Mouse (Mus musculus): ENCODE measurements around the gene Dapp1.
"Not testable (repeated sequence)": the region's sequence is repeated elsewhere in the genome, so short reads cannot be mapped to it uniquely, and the experiment has no call there.

The Dapp1 gene

DNA sequence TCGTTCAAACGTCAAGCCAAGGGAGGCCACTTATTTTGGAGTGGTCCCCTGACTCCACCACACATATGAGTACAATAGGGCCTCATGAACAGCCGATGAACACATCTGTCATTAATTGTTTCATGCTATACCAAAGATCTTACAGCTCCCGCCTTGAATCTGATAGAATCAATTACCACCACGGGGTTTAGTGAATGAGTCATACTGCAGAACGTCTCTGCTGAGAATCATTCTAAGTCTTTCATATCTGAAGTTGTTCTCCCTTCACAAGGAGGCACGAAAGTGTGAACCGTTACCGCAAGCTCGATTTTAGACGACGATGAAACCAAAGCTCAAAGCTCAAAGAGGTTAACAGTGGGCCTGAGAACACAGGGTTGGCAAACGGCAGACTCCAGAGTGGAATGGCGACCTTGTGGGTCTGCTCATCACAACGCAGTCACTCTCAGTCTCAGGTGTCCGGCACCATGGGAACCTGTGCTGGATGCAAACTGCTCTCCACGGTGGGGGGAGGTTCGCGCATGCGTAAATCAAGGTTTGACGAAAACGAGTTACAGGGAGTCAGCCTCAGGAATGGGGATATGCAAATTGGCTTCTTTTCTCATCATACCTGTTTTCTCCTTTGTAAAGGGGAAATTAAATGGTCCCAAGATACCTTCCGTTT lies 27.0 kb downstream of the Dapp1 start:
- peak; percentile 43 to 61 for DNase-seq (ENCODE audit: low spot score in 2 of 2)

DNA sequence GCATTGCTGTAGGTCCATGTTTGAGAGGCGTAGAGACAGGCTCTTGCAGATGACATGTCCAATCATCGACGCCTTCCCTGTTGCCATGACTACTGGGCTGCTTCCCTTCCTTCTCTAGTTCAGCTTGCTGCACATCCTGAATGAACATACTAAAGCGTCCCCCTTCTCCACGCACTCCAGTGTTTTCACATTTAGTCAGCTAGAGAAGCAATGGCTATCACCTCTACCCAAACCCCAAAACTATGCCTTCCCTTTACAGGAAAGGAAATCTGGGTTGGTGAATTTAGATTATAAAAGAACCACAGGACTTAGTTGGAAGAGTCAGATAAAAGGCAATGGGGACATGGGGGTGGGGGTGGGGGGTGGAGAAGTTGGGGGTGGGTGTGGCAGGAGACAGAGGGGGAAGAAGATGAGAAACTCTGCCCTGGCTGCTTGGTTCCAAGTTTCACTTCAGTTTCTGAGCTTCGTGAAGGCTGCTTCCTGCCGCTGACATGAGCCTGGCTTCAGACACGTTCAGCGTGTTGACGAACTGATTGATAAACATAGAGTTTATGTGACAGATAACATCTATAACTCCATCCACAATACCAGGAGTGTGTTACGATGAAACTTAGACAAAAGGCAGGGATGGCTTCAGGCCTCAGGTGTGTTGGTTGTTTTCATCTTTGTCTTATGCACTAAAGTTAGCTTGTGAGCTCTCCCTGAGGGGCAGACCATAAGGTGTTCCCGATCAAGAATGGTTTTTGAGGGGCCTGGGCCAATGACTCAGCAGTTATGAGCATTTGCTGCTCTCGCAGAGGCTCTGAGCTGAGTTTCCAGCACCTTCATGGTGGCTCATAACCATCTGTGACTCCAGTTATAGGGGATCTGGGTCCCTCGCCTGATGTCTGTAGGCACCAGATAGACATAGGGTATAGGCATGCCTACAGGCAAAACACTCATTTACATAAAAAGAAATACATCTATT lies 28.1 kb downstream of the Dapp1 start:
- DNase-seq (ENCODE audit: low spot score in 2 of 2) = peak in 1 of 2 experiments; percentile 65

DNA sequence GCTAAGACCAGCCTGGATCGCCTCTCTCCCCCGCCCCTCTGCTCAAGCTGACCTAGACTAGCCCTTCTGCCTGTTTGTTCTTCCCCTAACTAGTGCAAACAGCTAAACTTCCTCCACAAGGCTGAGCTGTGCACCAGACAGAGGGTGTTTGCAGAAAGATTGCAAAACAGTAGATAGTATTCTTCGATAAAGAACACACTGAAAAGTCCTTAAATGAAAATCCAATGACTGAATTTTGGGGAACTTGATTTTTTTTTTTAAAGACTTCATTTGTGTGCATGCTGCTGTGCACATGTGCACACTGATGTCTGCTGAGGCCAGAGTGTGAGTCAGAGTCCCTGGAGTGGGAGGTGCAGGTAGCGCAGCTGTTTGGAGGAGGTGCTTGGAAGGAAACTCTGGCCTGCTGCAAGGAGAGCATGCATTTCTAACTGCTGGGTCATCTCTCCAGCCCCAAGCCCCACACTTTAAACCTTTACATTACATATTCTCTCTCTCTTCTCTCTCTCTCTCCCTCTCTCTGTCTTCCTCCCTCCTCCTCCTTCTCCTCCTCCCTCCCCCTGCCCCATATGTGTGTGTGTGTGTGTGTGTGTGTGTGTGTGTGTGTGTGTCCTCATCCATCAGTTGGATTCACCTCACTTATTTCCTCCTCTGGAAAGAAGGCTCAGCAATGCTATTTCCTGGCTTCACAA lies 29.0 kb downstream of the Dapp1 start:
- peak in 1 of 2 experiments; percentile 51 for DNase-seq (ENCODE audit: low spot score in 2 of 2)

DNA sequence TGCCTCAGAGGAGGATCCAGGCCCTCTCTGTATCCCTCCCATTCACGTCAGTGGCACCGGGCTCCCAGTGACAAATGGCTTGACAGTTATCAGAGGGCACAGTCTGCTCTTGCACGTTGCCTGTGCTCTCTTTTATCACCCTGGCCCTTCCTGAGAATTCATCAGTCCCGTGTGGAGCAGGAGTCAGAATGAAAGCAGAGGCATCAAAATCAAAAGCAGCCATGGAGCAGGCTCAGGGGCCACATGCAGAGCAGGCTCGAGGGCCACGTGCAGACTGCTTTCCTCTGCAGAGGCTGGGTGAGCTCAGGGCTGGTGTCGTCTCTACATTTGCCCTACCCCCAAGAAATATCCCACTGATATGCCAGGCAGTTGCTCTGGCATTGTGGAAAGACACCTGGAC lies 29.5 kb downstream of the Dapp1 start:
- no peak for DNase-seq (ENCODE audit: low spot score in 2 of 2)

DNA sequence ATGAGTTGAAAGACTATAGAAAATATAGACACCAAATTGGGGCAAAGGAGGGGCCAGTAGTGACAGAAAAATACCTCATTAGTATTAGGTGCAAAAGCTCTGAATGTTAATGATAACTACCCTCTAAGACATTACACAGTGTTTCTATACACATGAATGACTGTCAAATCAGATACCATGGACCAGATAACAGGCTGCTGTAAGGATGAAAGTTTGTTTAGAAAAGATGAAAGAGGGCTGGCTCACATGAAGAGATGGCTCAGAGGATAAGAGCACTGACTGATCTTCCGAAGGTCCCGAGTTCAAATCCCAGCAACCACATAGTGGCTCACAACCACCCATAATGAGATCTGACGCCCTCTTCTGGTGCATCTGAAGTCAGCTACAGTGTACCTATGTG lies 30.0 kb downstream of the Dapp1 start:
- not testable (repeated sequence) for DNase-seq (ENCODE audit: low spot score in 2 of 2)

DNA sequence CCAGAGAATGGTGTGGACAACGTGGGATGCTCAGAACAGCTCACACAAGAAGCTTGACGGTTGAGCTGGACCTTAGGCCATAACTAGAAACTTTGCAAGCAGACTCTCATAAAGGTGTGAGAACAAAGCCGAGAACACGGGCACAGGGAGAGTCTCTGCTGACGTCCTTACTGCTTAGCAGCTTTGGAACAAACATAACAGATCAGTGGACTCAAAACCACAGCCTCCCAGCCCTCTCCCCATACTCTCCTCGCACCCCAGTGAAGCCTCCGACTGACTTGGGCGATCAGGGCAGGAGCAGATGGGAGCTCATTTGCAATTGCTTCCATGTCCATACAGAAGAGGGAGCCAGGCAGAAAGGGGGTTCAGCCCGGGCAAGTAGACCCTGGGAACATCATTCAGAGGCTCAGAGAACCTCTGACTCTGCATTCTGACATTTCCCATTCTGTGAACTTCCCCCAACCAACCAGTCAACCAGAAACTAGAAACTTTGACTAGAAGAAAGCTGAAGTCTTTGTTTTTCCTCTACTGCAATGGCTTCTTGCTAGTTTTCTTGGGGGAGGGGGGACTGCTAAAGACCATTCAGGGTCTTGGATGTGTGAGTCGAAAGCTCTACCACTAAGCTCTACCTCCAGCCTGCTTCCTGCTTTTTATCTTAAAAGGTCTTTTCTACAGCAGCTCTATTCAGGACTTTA lies 31.0 kb downstream of the Dapp1 start:
- no peak for DNase-seq (ENCODE audit: low spot score in 2 of 2)

DNA sequence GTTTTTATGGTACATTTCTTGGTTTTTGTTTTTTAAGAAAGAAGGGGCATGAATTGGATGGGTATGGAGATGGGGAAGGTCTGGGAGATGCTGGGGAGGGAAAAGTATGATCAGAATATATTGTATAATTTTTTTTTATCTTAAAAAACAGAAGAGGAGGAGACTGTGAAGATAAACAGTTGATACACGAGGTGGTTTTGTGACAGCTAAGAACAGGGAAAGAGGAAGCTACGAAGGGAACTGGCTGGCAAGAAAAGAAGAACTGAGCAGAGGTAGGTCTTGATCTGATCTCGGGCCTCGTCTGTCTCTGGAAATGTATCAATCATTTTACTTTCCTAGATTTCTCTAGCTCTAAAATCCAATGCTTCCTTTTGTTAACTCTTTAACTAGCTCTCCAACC lies 33.8 kb downstream of the Dapp1 start:
- DNase-seq (ENCODE audit: low spot score in 2 of 2) = no peak

DNA sequence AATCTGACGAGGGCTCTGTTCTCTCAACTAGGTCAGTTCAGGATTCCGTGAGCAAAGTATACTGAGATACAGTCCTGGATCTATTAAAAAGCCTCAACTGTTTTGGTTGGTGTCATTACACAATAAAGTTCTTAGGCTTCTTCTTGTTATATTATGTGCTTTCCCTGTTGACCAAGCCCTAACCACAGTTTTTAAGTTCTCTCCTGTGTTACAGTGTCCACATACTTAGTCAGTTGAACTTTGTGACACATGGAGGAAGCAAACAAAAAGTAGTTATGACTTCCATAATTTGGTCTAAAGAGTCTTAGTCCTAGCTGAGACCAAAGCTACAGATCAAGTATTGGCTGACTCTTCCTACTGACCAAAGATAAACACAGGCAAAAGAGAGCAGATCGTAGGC lies 34.5 kb downstream of the Dapp1 start:
- DNase-seq (ENCODE audit: low spot score in 2 of 2) = no peak

DNA sequence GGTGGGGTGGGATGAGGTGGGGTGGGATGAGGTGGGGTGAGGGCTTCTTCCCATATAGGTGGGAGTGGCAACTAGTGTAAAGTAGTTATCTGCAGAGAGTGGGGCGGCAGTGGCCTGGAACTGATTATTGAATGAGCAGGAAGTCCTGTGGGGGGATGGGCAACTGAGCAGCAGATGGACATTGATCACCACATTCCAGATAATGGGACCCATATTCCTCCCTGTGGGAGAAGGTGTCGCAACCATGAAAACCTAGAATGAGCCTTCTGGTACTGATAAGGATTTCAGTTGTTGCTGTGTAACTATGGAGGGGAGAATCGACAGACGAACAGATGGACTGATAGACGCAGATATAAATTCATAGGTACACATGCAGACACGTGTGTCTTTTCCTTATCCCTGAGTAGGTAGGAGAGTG lies 37.6 kb downstream of the Dapp1 start:
- DNase-seq (ENCODE audit: low spot score in 2 of 2) = no peak

DNA sequence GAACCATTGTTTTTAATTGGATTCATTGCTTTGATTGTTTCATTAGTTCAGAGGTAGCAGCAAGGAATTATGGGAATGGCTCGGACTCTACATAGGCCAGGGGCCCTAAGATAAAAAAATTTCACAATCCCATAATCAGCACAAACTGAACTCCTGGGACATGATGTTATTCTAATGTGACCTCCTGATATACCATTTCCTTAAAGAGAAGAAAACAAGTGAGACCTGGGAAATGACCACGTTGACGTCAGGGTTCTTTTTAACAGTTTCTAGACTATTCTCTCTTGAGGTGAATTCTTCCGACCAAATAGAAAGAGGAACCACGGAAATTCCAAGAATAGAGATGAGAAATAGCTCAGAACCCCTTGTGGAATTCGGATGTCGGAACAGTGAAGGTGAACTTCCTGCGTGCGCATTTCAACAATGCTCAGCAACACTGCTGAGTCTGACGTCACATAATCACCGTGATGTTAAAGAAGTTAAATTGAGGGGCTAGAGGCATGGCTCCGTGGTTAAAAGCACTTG lies 39.2 kb downstream of the Dapp1 start:
- DNase-seq (ENCODE audit: low spot score in 2 of 2) = no peak

DNA sequence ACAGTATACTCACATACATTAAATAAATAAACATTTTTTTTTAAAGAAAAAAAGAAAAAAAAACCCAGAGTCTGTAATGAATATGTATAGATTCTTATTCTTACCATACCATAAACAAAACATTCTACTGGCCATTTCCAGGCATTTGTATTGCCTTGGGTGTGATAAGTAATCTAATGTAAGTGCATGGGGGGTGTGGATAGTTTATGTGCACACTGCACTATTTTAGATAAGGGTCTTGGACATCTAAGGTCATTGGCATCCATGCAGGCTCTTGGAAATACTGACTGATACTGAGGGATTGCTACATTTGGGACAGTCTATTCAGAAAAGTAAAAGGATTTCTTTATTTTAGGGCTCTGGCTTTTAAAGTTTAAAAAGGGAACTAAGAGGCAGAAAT lies 39.8 kb downstream of the Dapp1 start:
- no peak for DNase-seq (ENCODE audit: low spot score in 2 of 2)

DNA sequence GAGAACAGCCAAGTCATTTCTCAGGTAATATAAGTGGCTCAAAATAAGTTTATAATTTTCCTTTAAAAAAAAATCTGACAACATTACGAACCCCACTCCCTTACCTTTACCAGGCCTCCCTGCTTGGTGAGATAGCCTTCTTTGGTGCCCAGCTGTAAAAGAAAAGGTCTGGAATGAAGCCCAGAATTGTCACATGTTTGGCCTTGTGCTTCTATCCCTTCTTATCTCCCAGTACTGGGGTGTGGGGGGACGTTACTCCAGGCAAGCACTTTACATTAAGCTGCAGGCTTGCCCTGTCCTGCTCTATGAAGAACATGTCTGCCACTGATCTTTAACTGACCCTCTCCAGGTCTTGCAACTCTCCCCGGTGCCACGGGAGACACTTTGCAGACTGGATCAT lies 40.6 kb downstream of the Dapp1 start:
- no peak for DNase-seq (ENCODE audit: low spot score in 2 of 2)

DNA sequence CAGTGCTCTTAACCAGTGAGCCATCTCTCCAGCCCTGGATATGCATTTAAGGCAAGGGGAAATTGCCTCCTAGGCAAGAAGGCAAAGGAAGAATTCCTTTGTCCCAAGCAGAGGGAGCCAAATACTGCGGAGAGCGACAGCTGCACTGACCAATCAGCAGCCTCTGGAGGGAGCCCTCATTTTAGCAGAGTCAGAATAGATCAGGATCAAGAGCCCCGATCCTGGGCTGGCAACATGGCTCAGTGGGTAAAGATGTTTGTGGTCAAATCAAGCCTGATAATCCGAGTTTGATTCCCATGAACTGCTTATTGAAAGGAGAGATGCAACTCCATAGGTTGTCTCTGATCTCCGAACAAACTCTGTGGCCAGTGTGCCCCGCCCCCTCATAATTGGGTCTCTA lies 42.7 kb downstream of the Dapp1 start:
- no peak for DNase-seq (ENCODE audit: low spot score in 2 of 2)

DNA sequence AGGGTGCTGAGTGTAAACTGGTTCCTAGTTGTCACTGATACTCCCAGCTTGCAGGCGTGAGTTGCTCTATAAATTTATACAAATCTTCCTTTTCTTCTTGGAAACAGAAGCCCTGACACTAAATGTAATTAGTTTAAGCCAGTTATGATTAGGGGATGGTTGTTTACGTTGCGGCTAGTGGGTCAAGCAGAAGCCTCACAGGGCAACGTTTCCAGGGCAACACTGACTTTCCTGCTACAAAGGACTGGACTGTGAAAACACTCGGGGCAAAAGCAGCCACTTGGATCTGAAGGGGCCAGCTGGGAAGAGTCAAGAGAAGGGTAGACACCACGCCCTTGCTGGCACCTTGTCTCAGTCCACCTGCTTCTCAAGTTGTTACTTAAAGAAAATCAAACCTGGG lies 44.8 kb downstream of the Dapp1 start:
- DNase-seq (ENCODE audit: low spot score in 2 of 2) = no peak

DNA sequence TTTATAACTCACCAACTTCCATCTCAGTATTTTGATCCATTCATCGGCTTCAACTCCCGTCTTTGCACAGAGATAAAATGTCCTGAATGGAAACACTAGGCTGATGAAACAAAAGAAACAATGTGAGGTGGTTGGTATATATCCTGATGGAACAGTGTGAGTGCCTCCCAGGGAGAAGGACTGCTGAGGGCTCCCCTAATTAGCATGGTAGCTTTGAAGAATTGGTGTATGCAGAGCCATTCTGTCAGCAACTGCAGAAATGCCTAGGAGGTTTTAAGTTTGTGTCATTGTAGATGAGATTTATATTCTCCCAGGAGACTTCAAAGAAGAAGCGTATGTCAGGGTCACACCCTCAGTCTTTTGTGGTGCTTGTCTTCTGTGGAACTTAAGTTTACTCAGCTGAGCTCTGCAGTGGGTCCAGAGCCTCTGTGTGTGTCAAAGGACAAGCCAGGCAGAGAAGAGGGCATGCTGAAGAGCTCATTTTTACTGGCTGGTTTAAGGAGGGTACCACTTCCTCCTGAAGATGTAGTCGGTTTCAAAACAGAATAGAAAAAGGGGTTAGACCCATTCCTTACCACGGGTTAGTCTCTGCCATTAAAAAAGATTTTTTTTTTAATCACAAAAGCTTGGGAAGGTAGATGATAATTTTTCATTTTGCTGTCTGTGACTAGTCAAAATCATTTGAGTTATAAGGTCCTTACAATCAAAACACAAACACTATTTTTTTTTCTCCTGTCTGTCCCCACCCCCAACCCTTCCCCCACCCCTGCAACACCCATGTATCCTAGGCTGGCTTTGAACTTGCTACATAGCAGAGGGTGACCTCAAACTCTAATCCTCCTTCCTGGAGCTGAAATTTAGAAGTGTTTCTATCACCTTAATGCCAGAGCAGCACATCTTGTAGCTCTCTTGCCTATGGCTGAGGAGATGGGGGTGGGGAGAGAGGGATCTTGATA lies 45.5 kb downstream of the Dapp1 start:
- DNase-seq (ENCODE audit: low spot score in 2 of 2) = no peak

DNA sequence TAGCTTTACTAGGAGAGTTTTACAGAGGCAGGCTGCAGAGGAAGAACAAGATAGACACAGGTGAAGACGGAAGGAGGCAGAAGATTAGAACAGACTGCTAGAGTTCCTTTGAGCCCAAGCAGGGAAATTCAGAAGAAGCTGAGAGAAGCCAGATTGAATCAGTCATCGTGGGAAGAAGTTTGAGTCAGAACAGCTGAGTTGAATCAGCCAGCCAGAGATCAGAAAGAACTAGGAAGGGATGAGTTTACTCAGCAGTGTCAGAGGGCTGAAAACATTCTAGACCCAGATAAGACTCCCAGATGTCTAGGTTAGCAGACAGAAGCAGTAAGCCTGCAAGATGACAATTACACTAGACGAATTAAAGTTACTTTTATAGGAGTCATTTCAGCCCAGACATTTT lies 47.4 kb downstream of the Dapp1 start:
- no peak for DNase-seq (ENCODE audit: low spot score in 2 of 2)

DNA sequence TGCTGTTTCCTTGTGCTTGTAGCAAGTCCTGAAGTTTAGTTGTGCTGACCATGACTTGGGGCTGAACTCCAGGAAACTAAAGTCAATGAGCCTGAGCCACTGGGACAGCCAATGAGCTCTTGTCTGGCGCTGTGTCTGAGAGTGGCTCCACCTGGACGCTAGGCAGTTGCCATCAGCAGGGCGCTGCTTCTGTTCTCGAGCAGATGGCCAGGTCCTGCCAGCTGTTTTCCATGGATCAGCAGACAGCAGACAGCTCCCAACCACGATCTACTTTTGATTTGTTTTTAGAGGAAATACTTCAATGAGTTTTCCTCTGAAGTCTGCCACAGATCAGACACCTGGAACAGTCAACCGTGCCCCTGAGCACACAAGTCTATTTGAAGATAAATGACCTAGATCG lies 48.6 kb downstream of the Dapp1 start:
- DNase-seq (ENCODE audit: low spot score in 2 of 2) = no peak

DNA sequence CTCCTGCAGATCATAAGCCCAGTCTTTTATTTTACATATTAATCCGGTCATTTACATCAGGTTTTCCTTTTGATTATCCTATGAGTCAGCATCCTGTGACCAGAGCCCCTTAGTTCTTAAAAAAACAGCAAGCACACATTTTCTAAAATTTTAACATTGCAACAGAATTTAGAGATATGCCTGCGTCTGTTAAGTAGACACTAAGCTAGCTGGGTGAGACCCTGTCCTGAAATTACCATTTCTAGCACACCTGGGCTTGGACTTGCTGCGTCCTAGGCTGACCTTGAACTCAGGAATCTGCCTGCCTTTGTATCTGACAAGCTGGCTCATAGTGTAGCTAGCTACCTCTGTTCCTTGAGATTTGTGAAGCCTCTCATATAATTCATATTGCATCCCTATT lies 51.4 kb downstream of the Dapp1 start:
- no peak for DNase-seq (ENCODE audit: low spot score in 2 of 2)

DNA sequence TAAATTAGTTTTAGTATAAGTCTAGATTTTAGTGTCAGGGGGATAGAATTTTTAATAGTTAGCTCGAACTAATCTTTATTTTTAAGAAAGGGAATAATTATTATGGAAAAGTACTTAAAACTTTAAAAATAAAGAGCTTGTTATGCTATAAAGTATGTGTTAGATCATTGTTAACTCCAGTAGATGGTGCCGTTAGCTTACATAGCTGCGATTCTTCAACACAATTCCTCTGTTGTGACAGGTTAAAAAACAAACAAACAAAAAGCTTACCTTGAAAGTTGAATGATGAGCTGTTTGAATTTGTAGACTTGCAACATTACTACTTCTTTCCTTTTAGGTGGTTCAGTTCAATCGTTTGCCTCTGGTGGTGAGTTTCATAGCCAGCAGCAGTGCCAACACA lies 54.3 kb downstream of the Dapp1 start:
- DNase-seq (ENCODE audit: low spot score in 2 of 2) = no peak

DNA sequence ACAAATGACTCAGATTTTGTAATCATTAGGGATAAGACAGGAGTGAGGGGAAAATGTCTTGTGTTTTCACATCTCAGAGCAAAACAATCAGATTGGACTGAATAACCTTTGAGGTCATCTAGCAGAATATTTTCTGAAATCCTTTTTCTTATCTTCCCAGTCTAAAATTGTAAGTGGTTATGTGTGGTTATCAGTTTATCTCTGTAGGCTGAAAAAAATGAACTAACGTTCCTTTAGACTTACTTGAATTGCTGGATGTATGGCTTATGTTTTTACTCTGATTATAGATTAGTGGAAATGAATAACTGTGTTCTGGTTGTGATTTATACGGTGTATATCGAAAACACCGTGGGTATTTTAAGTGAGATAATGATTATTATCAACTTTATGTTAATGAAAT lies 60.8 kb downstream of the Dapp1 start:
- no peak for DNase-seq (ENCODE audit: low spot score in 2 of 2)

DNA sequence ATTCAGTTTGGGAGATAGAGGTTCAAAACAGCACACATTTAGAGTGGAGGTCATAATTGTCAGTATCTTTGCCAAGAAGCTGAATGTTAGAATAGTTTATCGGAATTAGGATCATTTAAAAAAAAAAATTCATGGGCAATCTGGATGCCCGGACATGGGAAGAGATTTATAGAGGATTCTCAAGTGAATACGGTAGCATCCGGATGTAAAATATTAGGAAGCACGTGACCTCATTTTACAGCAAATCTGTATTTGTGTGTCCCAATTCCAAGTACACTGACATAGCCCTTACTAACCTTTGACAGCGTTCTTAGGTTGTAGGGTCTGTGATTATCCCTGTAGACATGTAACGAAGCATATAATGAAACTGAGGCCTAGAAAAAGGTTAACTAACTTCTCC lies 61.9 kb downstream of the Dapp1 start:
- DNase-seq (ENCODE audit: low spot score in 2 of 2) = no peak
